Mouse (Mus musculus) heart, adult 9 months (tissue): ENCODE results near the gene Egfr.

Experiments
- DNase-seq, 2 experiments: peaks; one replicate each; pipeline ENCODE4 v3.0.0; 2022; ENCODE audit warnings: low spot score in 2 of 2

Gene Egfr

DNA sequence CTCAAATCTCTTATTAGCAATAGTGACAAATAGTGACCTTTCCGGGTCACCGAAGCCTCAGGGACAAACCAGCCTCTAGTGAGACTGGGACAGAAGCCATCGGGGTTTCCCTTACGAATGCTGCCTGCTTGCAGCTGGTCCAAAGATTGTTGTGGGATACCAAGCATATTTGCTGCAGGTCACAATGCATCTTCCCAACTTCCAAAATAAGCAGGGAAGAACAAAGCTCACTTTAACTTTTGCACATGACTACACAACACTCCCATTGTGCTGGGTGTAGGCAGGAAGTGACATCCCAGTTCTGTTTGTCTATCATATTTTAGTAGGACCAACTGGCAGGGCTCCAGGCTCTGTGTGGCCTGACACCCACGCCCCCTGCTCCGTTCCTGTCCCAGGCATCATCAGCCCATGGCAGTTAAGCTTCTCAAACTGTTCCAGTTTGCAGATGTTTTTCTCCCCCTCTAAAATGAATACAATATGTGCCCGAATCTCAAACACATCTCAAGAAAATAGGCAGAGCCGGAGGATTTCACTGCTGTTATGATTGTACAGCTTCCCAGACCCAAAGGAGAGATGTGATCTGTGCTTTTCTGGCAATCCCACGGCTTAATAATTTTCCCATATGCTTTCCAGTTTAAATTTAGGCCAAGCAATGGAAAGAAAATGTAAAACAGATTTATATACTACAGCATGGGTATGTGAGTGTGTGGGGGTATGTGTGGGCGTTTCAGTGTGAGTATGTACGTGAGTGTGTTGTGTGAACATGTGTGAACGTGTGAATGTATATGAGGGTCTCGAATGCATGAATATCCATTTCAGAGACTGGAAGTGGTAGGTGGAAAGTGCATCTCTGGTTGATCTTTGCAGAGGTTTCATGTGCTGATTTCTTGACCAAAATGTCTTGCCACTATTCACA lies 143.7 kb downstream of the Egfr start:
- DNase-seq = peak in 1 of 2 experiments; percentile 12

DNA sequence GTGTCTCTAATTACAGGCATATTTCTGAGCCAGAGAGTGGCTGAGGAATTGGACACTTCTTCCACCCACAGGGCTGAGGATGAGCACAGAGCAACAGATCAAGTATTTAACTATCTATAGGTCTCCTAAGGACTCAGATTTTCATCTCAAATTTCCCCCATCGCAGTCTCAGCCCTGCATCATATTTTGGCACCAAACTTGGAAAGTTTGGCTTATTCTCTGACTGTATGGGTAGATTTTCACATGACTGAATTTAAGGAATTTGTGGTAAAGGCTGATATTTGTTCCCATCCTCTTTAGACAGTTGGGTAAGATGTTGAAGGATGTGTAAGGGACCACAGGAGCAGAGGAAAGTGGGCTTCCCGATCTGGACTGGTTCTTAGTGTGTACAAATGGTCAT lies 145.7 kb downstream of the Egfr start:
- DNase-seq = no peak

DNA sequence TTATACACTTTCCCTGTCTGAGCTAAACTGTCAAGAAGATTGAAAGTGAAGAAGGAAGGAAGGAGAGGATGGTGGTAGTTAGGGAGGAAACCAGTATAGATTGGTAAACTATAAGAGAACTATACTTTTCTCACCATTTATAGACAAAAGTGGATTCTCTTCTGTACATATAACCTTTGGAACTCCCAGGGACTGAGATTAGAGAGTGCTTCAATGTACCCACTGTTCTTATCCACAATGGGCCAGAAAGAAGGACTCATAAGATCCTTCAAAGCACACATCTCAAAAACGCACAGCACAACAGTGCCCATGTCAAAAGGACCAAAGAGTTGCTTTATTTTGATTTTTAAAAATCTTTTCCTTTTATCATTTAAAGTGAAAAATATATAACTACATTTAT lies 148.2 kb downstream of the Egfr start:
- no peak for DNase-seq

DNA sequence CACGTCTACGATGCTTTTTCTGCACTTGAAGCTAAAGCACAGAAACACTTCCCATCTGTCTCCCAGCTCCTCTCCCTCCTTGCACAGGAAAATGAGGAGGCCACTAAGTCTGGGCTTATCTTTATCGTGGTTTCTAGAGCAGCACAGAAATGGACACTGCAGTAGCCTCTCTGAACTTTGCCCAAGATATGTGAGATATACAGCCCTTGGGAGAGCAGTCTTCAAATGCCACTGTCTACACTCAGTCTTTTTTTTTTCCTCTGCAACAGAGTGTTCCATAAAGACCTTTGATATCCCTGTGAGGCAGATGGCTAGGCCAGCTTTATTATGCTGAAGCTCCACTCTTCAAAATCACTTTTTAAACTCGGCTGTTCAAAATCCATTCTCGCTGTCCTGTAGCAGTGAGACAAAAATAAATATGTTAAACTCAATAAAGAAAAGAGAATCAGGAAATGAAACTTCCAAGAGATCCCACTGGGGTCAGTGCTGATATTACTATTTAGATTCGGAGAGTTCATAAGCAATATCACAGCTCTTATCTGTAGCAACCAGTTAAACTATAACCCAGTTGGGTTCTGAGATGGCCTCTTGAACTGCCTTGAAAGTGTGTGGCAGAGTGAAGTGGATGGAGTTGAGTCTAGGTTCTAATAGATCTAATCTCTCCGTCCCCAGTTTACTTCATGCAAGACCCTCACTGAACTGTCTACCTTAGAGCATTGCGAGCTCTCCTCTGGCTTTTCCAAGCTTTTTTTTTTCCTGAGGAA lies 148.8 kb downstream of the Egfr start:
- DNase-seq = no peak

DNA sequence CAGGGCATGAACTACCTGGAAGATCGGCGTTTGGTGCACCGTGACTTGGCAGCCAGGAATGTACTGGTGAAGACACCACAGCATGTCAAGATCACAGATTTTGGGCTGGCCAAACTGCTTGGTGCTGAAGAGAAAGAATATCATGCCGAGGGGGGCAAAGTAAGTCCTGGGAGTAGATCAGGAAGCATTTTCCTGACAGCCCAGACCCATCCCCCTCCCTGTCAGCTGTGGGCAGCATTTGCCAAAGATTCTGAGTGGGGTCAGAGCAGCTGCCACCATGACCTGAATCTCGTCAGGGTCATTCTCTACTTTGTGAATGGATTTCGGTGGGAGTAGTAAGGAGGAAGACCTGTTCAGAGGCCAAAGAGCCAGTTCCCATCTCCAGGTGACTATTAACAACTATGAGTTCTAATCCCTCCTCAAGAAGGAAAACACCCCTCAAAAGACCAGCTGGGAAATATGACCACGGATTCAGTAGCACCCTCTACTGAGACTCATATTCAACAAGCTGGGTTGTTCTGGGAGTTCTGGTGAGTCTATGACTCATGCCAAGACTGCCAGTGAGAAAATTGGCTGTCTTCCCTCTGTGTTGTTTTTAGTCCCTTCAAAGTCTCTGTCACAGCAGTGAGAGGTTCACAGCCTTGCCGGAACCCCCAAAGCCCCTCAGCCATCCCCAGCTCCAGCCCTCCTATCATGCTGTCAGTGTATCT lies 152.5 kb downstream of the Egfr start:
- DNase-seq = peak in 1 of 2 experiments; percentile 21

DNA sequence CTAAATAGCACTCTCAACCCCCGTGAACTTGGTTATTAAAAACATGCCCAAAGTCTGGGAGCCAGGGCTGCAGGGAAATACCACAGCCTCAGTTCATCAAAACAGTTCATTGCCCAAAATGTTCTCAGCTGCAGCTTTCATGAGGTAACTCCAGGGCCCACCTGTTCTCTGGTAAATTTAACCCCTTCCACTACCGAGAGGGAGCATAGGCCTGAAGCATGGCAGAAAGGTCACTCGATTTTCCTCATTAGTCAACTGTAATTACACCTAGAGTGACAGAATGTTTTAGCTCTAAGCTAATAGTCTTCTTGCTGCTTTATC lies 153.0 kb downstream of the Egfr start:
- no peak for DNase-seq

DNA sequence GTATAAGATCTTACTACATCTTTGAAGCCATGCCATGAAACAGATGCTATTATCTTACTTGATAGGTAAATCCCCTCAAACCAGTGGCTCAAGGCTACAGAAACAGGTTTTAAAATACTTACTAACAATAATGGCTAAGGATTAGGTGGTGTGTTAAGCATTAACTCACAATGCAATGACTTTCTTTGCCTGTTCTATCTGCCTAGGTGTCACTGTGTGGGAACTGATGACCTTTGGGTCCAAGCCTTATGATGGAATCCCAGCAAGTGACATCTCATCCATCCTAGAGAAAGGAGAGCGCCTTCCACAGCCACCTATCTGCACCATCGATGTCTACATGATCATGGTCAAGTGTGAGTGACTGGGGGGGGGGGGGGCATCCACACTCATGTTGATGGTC lies 154.5 kb downstream of the Egfr start:
- DNase-seq = no peak

DNA sequence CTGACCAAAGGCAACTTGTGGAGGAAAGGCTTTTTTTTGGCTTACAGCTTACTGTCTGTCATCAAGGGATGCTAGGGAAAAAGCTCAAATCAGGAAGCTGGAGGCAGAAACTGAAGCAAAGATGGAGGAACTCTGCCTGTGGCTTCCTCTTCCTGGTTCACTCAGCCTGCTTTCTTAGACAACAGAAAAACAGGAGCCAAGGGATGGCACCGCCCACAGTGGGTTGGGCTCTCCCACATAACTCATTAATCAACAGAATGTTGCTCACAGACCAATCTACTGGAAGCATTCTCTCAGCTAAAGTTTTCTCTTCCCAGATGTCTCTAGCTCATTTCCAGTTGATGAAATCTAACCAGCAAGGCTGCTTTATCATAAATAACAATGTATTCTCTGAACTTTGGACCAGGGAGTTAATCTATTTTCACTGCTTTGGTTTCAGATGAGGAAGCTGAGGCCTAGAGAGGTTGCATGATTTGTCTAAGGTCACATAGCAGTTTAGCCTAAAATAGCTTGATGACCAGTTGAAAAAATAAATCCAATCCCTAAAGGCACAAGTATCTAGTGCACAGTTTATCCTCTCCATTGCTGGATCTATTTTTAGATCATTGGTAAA lies 155.6 kb downstream of the Egfr start:
- DNase-seq = no peak

DNA sequence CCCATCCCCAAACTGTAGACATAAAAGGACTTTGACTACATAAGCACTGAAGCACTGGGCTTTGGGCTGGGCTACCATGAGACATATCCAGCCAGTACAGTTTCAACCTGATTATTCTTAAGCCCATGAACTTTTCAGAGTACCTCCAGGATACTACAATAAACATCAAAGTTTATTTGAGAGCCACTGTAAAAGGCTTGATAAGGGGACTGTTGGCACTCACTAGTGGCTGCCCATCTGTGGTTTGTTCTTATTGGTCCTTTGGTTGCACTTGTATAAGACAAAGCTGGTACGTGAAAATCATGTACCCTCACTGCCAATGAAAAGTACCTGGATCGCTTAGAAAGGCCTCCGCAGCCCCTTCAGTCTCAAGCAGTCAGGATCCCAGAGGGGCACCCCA lies 162.8 kb downstream of the Egfr start:
- no peak for DNase-seq

DNA sequence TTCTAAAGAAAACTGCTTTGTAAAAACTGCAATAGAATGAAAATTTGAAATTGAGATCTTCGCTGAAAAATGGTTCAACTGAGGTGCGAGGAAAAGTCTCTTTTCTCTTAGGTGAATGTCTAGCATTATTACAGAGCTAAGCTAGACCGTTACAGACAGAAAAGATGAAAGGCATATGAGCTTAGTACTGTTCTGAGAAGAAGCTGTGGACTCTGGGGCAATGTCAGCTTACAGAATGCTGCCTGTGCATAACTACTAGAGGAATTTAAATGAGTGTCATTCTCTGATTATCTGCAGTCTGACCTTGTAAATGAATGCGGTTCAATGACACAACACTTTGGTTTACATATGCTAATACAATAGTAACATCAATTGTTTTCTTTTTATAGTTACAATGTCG lies 163.8 kb downstream of the Egfr start:
- no peak for DNase-seq

DNA sequence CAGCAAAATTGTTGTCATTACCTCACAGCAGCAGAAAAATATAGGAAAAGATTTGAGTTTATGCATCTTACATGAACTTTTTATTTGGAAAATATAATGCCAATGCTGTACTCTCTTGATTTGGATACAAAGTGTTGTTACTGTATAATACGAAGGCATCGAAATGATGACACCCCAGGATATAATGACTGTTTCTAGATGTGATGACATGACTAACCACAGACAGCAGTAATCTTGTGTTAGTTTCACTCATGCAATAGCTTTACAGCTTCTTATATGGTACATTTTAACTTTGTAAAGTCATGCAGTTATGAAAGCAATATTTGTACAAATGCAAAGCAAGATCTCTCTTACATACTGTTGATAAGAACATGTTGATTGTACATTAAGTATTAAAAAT lies 165.5 kb downstream of the Egfr start:
- no peak for DNase-seq

DNA sequence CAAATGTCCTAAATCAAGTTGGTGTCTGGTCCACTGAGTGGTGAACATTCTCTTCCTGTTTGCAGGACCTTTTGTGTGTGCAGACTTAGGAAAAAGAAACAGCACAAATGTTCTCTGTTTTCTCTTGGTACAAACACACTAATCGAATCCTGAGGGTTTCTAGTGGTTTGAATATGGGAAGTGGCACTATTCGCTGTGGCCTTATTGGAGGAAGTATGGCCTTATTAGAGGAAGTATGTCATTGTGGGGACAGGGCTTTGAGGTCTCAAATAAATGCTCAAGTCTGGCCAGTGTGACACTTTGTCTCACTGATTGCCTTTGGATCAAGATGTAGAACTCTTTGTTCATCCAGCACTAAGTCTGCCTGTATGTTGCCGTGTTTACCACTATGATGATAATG lies 180.2 kb downstream of the Egfr start:
- DNase-seq = no peak

DNA sequence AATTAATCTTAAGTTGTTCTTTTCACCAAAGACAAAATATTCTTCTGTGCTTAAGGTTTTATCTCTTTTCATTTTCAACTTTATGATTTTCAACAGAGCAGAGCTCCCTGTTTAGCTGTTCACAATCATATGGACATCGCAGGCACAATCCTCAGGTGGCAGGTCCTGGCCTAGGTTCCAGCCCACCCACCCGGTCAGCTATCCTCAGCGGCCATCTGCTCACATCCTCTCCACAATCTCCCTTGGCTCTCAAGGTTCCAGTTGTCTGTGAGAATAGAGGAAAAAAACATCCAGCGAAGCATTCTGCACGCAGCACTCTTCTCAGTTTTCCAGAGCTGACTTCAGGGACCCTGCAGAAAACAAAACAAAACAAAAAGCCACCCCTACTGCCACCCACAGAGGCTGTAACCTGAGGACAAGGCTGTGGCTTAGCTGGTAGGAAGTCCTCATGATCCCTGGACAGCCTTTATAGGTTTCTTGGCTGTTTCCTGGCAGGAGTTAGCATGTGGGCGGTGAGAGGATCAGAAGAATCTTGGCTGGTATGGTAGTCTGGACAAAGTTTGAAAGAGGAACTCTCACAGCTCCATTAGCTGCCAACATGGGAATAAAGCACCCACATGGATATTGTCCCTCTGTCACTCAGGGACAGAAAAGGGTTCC lies 183.7 kb downstream of the Egfr start:
- no peak for DNase-seq

DNA sequence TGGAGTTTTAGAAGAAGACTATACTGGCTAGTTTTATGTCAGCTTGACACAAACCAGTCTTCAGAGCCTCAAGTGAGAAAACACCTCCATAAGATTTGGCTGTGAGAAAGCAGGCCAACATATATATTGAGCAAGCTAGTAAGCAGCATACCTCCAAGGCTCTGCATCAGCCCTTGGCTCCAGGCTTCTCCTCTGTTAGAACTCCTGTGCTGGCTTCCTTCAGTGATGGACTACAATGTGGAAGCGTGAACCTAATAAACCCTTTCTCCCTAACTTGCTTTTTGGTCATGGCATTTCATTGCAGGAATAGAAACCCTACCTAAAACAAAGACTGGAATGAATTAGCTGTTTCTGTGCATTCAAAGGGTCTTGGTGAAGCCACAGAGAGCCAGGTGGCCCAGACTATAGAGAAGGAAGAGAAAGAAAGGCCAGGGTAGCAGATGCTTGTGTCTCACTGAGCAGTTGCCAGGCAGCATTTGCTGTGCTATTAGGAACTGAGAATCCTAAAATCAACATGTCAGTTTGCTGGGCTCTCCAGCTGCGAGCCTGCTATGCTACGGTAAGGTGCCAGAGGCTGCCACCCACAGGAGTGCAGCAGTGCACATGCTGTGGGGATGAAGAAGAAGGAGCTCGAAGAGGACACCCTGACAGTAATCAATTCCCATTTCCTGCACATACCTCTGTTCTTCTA lies 189.2 kb downstream of the Egfr start:
- no peak for DNase-seq

DNA sequence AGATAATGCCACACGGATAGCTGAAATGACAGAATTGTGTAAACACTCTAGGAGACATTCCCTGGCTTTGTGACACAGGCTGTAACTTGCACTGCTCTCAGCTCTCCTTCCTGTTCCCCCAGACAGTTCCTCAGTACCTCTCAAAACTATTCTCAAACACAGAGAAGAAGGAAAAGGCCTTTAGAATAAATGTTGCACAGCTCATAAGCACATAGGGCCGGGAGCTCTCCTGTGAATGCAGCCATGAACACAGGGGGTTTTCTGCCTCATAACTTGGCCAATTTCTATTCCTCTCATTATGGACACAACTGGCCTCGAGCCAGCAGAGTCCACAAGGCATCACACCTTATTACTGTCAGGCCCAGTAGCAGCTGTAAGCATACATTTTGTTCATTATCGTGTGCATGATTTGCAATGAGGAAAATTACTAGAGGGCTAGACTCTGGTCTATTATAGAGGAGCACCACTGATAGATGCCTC lies 190.0 kb downstream of the Egfr start:
- DNase-seq = no peak

DNA sequence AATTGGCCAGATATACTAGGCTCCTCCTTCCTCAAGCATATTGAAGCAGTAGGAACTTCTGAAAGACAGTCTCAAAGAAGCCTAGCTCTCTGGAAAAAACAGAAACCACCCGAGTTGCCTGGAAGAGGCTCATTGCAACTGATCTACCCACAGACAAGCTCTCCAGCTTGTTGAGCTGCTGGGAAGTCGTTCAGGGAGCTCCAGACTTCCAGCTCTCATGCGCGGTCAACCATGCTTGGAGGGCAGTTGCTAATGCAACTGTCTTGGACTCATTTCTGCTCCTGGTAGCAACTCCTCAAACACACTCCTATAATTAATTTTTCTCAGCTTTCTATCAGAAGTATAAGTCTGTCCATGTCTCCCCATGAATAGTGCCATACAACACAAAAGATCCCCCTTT lies 191.0 kb downstream of the Egfr start:
- DNase-seq = no peak

DNA sequence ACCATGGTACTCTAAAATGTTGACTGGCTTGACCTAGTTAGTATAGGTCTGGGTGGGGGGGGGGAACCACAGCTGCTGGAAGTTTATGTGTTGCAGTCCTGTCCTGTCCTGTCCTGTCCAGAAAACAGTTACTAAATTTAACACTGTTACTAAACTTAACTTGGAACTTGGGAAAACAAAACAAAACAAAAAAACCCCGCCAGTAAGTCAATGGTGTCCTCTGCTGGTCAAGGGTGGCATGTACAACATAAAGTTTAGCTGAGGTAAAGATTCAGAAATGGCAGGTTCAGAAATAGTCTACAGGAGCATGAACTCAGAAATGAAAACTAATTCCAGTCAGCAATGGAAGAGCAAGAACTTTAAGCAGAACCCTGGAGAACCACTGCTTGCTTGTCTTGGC lies 196.8 kb downstream of the Egfr start:
- peak in 1 of 2 experiments; percentile 63 for DNase-seq

DNA sequence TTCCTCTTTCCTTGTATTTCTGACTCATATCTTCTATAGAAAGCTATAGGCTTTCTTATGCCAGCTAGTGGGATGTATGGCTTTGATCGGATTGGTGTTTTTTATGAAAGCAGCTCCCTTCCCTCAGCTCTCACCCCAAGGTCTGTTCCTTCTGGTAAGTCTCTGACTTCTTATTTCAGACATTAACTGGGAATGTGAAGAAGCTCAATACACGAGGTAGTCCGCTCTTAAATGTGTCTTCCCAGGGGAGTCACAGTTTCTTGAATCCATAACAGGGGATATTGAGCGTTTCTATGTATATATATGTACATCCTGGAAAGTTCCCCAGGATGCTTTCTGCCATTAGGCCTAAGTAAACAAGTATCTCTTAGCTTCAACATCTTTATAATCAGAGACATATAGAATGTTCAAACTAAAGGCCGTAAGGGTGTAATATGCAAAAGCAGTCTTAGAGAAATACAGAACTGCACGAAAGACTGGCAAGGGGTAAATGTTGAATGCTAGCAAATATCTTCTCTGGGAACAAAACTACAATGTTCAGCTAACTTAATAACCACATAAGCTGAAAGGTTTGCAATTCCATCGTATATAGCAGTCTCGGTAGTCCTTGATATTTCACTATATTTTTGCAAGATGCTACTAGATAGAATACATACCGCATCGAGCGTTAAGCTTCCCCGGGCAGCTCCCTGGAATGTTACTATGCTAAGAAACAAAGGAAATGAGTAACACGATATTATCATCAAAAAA lies 198.4 kb downstream of the Egfr start:
- no peak for DNase-seq

DNA sequence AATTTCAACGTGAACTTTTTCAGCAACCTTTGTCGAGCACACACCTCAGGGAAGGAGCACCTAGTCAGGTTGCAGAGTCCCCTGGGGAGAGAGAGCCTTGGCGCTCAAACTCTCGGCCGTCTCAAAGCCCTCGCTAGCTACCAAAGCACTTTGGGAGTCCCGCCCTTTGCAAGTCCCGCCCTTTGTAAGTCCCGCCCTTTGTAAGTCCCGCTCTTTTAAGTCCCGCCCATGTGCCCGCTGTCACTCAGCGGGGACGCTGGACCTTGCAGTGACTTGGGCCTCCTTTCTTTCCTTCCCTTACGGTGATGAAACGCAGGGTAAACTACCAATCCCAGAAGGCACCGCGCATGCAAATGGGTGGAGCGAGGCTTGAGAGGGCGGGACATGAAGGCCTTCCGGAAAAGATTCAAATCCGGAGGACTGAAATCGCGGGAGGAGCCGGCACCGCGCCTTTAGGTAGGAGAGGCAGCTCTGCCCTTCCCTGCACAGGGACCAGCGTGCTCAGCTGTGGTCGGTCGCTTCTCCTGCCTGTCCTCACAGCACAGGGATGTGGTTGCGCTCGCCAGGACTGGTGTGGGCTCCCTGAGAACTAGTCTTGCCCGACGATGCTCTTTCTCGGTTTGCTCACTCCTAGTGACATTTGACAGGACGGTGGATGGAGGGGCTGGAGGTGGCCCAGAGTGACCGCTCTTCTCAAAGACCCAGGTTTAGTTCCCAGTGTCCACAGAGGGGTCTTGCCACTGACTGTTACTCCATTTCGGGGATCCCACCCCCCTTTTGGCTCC lies 199.2 kb downstream of the Egfr start, which contains the start of gene Fbxo48:
Fbxo48 (plus strand) TSS at position 400 of the 785 bp plus-strand sequence.
- peak; percentile 95 to 97 for DNase-seq

DNA sequence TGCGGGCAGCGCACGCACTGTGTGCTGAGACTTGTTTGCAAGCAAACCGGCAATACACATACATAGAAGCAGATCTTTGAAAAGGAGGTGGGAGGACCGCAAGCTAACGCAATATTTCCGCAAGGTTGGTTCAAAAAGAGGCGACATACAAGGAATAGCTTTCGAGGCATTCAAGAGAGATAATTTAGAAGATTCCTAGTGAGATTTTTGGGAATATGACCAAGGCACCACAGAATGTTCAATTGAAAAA lies 199.7 kb downstream of the Egfr start:
- DNase-seq = no peak
